Mouse (Mus musculus) CH12.LX (cell line): ENCODE results near the gene Ankra2. TPM values are rescaled to one million over a fixed set of nuclear protein-coding genes. Genes with fewer than 3 reads are reported as not detected.

Experiments
- DNase-seq: peaks from one replicate; pipeline ENCODE4 v3.0.0-alpha.2; 2013; ENCODE audit errors: extremely low read depth
- H3K27ac ChIP-seq: 2 replicates; pipeline ENCODE4 v1.5.1; 2012; ENCODE audit warnings: low read depth, mild to moderate bottlenecking, control low read depth, moderate library complexity; ENCODE audit not compliant: insufficient read depth
- H3K27me3 ChIP-seq: replicated peaks from 2 replicates; pipeline ENCODE3; 2012; ENCODE audit warnings: inconsistent platforms
- H3K36me3 ChIP-seq, 2 experiments: replicated peaks in 1 of 2; 2 replicates each; pipeline versions ENCODE3 to v1.6.1; 2012; ENCODE audit warnings: inconsistent platforms in 1 of 2, low read length in 1 of 2, mild to moderate bottlenecking in 1 of 2, mixed read lengths in 1 of 2, moderate library complexity in 1 of 2; ENCODE audit not compliant: control insufficient read depth in 1 of 2, insufficient read depth in 1 of 2
- H3K4me1 ChIP-seq, 2 experiments: 2 replicates each; pipeline ENCODE4 v1.6.1; 2012; ENCODE audit warnings: inconsistent platforms in 1 of 2, moderate library complexity in 1 of 2; ENCODE audit not compliant: insufficient read depth in 2 of 2, control insufficient read depth in 1 of 2
- H3K4me2 ChIP-seq: 2 replicates; pipeline ENCODE4 v1.6.1; 2012; ENCODE audit warnings: low read depth, mild to moderate bottlenecking, control low read depth; ENCODE audit not compliant: poor library complexity, insufficient read depth, severe bottlenecking
- H3K4me3 ChIP-seq, 3 experiments: fragments of 150-350 bp in 1 of 3; sonication (generic) in 1 of 3; replicated peaks in 1 of 3; 2 replicates each; pipeline versions ENCODE3 to v1.5.1; 2011 to 2012; ENCODE audit warnings: low read depth in 2 of 3, low read length in 2 of 3, mild to moderate bottlenecking in 2 of 3, moderate library complexity in 2 of 3, control low read depth in 1 of 3, improper control_type of control experiment in 1 of 3, inconsistent platforms in 1 of 3, mixed read lengths in 1 of 3; ENCODE audit not compliant: poor library complexity in 1 of 3
- H3K79me2 ChIP-seq: replicated peaks from 2 replicates; pipeline ENCODE4 v1.6.1; 2012; ENCODE audit warnings: mild to moderate bottlenecking, moderate library complexity; ENCODE audit not compliant: control insufficient read depth, poor library complexity, insufficient read depth, severe bottlenecking; ENCODE audit errors: extremely low read depth
- H3K9ac ChIP-seq: 2 replicates; pipeline ENCODE4 v1.6.1; 2012; ENCODE audit warnings: low read depth, mild to moderate bottlenecking, control low read depth, moderate library complexity; ENCODE audit not compliant: insufficient read depth
- H3K9me3 ChIP-seq: replicated peaks from 2 replicates; pipeline ENCODE3; 2012; ENCODE audit warnings: low read length, inconsistent platforms, mixed read lengths
- CTCF ChIP-seq, 2 experiments: IDR thresholded peaks in 1 of 2; conservative IDR thresholded peaks in 1 of 2; 2 replicates each; pipeline ENCODE4 v1.5.1; 2011 to 2012; ENCODE audit warnings: low read depth in 2 of 2, low read length in 2 of 2, improper control_type of control experiment in 1 of 2, inconsistent platforms in 1 of 2, mild to moderate bottlenecking in 1 of 2, moderate library complexity in 1 of 2
- E2F4 ChIP-seq: IDR thresholded peaks from 2 replicates; pipeline ENCODE4 v1.6.1; 2011; ENCODE audit warnings: low read depth, low read length, improper control_type of control experiment; ENCODE audit not compliant: insufficient replicate concordance
- ELF1 ChIP-seq: IDR thresholded peaks from 2 replicates; pipeline ENCODE4 v1.6.1; 2014; ENCODE audit warnings: low read depth, mild to moderate bottlenecking, inconsistent platforms, low read length, improper control_type of control experiment
- EP300 ChIP-seq: IDR thresholded peaks from 2 replicates; pipeline ENCODE4 v1.6.1; 2011; ENCODE audit warnings: low read length, improper control_type of control experiment
- ETS1 ChIP-seq: conservative IDR thresholded peaks from 2 replicates; pipeline ENCODE4 v1.6.1; 2012; ENCODE audit warnings: low read depth, mild to moderate bottlenecking, inconsistent platforms, low read length, improper control_type of control experiment, moderate library complexity
- HCFC1 ChIP-seq: IDR thresholded peaks from 2 replicates; pipeline ENCODE4 v1.6.1; 2012; ENCODE audit warnings: low read depth, mild to moderate bottlenecking, inconsistent platforms, low read length, improper control_type of control experiment
- MXI1 ChIP-seq: IDR thresholded peaks from 2 replicates; pipeline ENCODE4 v1.6.1; 2011; ENCODE audit warnings: mild to moderate bottlenecking, low read depth, low read length, improper control_type of control experiment
- MYC ChIP-seq: IDR thresholded peaks from 2 replicates; pipeline ENCODE4 v1.6.1; 2011; ENCODE audit warnings: low read depth, mild to moderate bottlenecking, improper control_type of control experiment, low read length
- NELFE ChIP-seq: IDR thresholded peaks from 2 replicates; pipeline ENCODE4 v1.6.1; 2011; ENCODE audit warnings: low read depth, low read length, improper control_type of control experiment
- PAX5 ChIP-seq: IDR thresholded peaks from 2 replicates; pipeline ENCODE4 v1.6.1; 2012; ENCODE audit warnings: low read length, inconsistent platforms, mixed read lengths
- POLR2AphosphoS2 ChIP-seq: IDR thresholded peaks from 2 replicates; pipeline ENCODE4 v1.6.1; 2011; ENCODE audit warnings: low read depth, low read length, improper control_type of control experiment
- RAD21 ChIP-seq: IDR thresholded peaks from 2 replicates; pipeline ENCODE4 v1.6.1; 2011; ENCODE audit warnings: low read depth, mild to moderate bottlenecking, low read length, improper control_type of control experiment, moderate library complexity
- SIN3A ChIP-seq: IDR thresholded peaks from 2 replicates; pipeline ENCODE4 v1.6.1; 2012; ENCODE audit warnings: low read length, improper control_type of control experiment, inconsistent platforms
- USF2 ChIP-seq: conservative IDR thresholded peaks from 2 replicates; pipeline ENCODE4 v1.6.1; 2011; ENCODE audit warnings: low read depth, low read length, improper control_type of control experiment
- dilution Hi-C: fragments of 300-500 bp; cut with MboI; formaldehyde crosslinking; loops from 2 replicates; pipeline ENCODE4 v1.14.3; 2020; ENCODE audit warnings: low sequenced_read_pairs; ENCODE audit not compliant: extremely low pct_unique_long_range_greater_than_20kb, extremely low pct_ligation_motif_present
- in situ Hi-C: fragments of 300-500 bp; cut with MboI; formaldehyde crosslinking; loops from 3 replicates; pipeline ENCODE4 v1.14.3; 2019; ENCODE audit warnings: low sequenced_read_pairs, low pct_ligation_motif_present, low pct_unique_long_range_greater_than_20kb, mixed read lengths
- polyA plus RNA-seq: library from polyadenylated mRNA; unstranded; fragments of >175 nt; gene quantifications from 2 replicates; pipeline ENCODE4 v1.2.1, GENCODE M21; 2012; ENCODE audit warnings: low read depth; ENCODE audit not compliant: insufficient read length
- total RNA-seq, 2 experiments: library from RNA; depleted of rRNA; stranded (reverse); fragments of 300-350 nt in 1 of 2; fragments of >200 nt in 1 of 2; gene quantifications; 2 replicates each; pipeline ENCODE4 v1.2.3; 2012 to 2014

Ankra2 gene
- total and polyA plus RNA-seq, 3 experiments: 11.1 to 15.3 (median 12.4) TPM

DNA sequence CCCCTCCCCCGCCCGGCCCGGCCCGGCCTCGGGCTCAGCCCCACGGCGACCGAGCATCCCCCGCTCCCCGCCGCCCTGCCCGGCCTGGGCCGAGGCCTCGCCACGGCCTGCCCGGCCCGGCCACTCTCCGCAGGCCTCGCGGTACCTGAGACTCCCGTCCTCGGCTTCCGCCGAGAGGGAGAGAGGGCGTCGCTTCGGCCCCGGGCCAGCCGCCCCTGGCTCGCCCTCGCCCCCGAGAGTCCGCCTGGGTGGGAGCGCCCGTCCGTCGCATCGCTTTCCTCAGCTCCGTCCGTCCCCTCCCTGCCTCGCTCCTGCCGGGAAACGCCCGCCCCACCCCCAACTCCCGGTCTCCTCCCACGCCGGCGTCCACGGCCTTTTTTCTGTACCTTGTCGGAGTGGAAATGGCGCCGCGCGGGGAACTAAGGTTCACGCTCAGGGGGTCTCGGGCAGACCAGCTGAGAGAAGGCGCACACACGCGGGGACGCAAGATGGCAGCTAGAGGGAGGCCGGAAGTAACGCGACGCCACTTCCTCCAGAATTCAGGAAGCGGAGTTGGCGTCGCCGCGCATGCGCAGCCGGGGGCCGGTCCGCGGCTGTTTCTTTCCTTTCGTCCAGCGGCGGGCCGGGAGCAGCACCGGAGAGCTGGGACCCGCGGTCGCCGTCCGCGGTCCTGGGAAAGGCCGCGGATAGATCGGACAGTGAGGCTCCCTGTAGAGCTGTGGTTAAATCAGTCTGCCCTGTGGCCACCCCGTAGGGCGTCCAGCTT is 53.8 kb downstream of the Ankra2 start, which contains the start of gene Btf3 (continued):
- TF ChIP-seq EP300 (no peak), USF2 (no peak), MXI1 (peak; percentile 82), CTCF (conservative IDR thresholded peaks at IDR 0.05 in 1 of 2, IDR thresholded peaks at IDR 0.05 in 1 of 2; ENCODE audit: low read depth in 2 of 2, low read length in 2 of 2) (no peak), E2F4 (no peak), RAD21 (no peak), ETS1 (no peak), MYC (peak; percentile 64; the same call in 1 of the 2 replicates)

DNA sequence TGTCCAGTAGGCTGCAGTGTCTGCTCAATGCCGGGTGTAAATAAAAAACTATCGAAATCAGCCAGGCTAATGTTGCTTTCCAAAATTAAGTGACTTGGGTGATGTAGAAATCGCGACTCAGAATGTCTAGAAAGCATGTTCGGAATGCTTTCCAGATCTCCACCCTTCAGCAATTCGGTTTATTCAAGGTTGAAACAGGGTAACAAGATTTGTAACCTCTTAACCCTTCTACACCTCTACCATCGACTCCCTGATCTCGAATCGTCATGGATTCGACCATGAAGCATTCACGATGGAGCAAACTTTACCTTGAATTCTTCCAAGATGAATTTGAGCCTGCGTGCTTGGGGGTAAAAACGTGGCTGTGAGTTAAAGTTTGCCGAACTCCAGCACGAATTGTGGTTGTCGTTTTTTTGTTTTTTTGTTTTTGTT is 54.4 kb downstream of the Ankra2 start:
- dilution Hi-C loops: no loop called here
- no peak for DNase-seq
- Histone ChIP-seq H3K4me1 (peaks cover 0 to 17% of the 10 kb centered on the region in 2 experiments; a peak in 2 of 4 replicates), H3K9ac (peak overlapping the region; percentile 100)
- TF ChIP-seq POLR2AphosphoS2 (no peak), CTCF (conservative IDR thresholded peaks at IDR 0.05 in 1 of 2, IDR thresholded peaks at IDR 0.05 in 1 of 2; ENCODE audit: low read depth in 2 of 2, low read length in 2 of 2) (peak in 1 of 2 experiments; percentile 28; a peak in 2 of 4 replicates)
- TF ChIP-seq, all 38 proteins: peak for 1
- Histone ChIP-seq H3K79me2 (peaks cover 45% of the 10 kb centered on the region), H3K27ac (peak overlapping the region; percentile 44; the same call in 1 of the 2 replicates), H3K4me2 (peak overlapping the region; percentile 99), H3K36me3 (peaks cover 17 to 36% of the 10 kb centered on the region in 2 experiments), H3K4me3 (peak overlapping the region; percentile 74 to 99 (median 94)), H3K9me3 (no peaks in the 10 kb centered on the region), H3K27me3 (no peaks in the 10 kb centered on the region)
- in situ Hi-C loops: no loop called here

GRCm38 (mm10) chr13:98317911-98318310 is 55.0 kb downstream of the Ankra2 start:
- dilution Hi-C loops (no loop called here), in situ Hi-C loops (no loop called here)
- no peak for TF ChIP-seq ELF1
- no peak for TF ChIP-seq EP300
- no peak for TF ChIP-seq SIN3A
- TF ChIP-seq NELFE: no peak
- TF ChIP-seq HCFC1: no peak
- TF ChIP-seq USF2: no peak
- no peak for TF ChIP-seq PAX5
- Histone ChIP-seq H3K27ac (no peak overlapping the region), H3K27me3 (no peaks in the 10 kb centered on the region), H3K4me1 (peaks cover 0 to 10% of the 10 kb centered on the region in 2 experiments; a peak in 2 of 4 replicates), H3K4me3 (peak overlapping the region in 1 of 3 experiments; percentile 94), H3K79me2 (peaks cover 39% of the 10 kb centered on the region), H3K36me3 (peaks cover 12 to 29% of the 10 kb centered on the region in 2 experiments), H3K9ac (peak overlapping the region; percentile 100; the same call in 1 of the 2 replicates), H3K4me2 (no peak overlapping the region; the same call in 1 of the 2 replicates), H3K9me3 (no peaks in the 10 kb centered on the region)
- no peak for DNase-seq

Other genes with a start within 250 kb of the Ankra2 start
- 0.04 and 0.08 TPM in 2 replicates for gene Arhgef28, start 56.6 kb upstream of the Ankra2 start, total RNA-seq (2012; rRNA removed)
- 0.07 and 0.23 TPM in 2 replicates for gene Arhgef28, start 56.6 kb upstream of the Ankra2 start, total RNA-seq (2014; rRNA removed)
- gene Arhgef28, start 56.6 kb upstream of the Ankra2 start, polyA plus RNA-seq: 0.20 and 0.24 TPM in 2 replicates
- 36.8 and 44.3 TPM in 2 replicates for gene Utp15, start within 50 bp of the Ankra2 start, total RNA-seq (2012; rRNA removed)
- gene Utp15, start within 50 bp of the Ankra2 start, total RNA-seq (2014; rRNA removed): 51.7 and 52.2 TPM in 2 replicates
- gene Utp15, start within 50 bp of the Ankra2 start, polyA plus RNA-seq: 49.4 and 51.7 TPM in 2 replicates
- gene Gm21976, start 16.8 kb downstream of the Ankra2 start, total RNA-seq (2012; rRNA removed): not detected in 2 replicates
- gene Gm21976, start 16.8 kb downstream of the Ankra2 start, total RNA-seq (2014; rRNA removed): not detected in 2 replicates
- not detected in 2 replicates for gene Gm21976, start 16.8 kb downstream of the Ankra2 start, polyA plus RNA-seq
- gene Btf3, start 53.9 kb downstream of the Ankra2 start, total RNA-seq (2012; rRNA removed): 1,038 and 1,073 TPM in 2 replicates
- gene Btf3, start 53.9 kb downstream of the Ankra2 start, total RNA-seq (2014; rRNA removed): 1,568 and 1,693 TPM in 2 replicates
- gene Btf3, start 53.9 kb downstream of the Ankra2 start, polyA plus RNA-seq: 1,281 and 1,367 TPM in 2 replicates
- gene Foxd1, start 91.2 kb downstream of the Ankra2 start, total RNA-seq (2012; rRNA removed): not detected in 2 replicates
- not detected in 2 replicates for gene Foxd1, start 91.2 kb downstream of the Ankra2 start, total RNA-seq (2014; rRNA removed)
- not detected in 2 replicates for gene Foxd1, start 91.2 kb downstream of the Ankra2 start, polyA plus RNA-seq
- 6.1 and 8.0 TPM in 2 replicates for gene Gm10320, start 228.9 kb downstream of the Ankra2 start, total RNA-seq (2012; rRNA removed)
- gene Gm10320, start 228.9 kb downstream of the Ankra2 start, total RNA-seq (2014; rRNA removed): 11.6 and 13.4 TPM in 2 replicates
- gene Gm10320, start 228.9 kb downstream of the Ankra2 start, polyA plus RNA-seq: 1.2 and 1.8 TPM in 2 replicates